Mouse (Mus musculus) right cerebral cortex, postnatal 25 days (tissue): Measurements from ENCODE around the gene Hoxc8.

Source experiments
- DNase-seq: peaks from one replicate; pipeline ENCODE4 v3.0.0; 2022

Hoxc8 gene

DNA sequence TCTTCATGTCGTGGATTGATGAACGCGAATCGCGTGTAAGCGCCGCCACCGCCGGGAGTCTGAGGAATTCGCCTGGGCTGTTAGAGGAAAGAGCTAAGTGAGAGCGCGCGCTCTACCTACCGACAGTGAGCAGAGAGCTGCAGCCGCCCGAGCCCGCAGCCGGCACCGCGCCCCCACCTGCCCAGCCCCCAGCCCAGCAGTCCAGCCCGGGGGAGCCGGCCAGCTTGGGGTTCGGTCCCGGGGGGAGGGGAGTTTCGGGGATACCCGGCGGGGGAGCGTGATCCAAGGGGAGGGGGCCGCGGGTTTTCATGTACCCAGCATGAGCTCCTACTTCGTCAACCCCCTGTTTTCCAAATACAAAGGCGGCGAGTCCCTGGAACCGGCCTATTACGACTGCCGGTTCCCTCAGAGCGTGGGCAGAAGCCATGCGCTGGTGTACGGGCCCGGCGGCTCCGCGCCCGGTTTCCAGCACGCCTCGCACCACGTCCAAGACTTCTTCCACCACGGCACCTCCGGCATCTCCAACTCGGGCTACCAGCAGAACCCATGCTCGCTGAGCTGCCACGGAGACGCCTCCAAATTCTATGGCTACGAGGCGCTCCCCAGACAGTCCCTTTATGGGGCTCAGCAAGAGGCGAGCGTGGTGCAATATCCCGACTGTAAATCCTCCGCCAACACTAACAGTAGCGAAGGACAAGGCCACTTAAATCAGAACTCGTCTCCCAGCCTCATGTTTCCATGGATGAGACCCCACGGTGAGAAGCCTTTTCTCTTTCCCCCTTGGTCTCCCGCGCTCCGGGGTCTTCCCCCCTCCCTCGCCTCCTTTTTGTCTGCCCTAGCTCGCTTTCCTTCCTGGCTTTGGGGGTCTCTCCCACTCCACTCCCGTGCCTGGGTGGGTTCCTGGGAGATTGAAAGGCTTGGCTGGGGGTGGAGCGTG is at the start of gene Hoxc8:
Hoxc8 (plus strand) TSS at position 147 of the 937 bp plus-strand sequence.
- DNase-seq, result no peak

DNA sequence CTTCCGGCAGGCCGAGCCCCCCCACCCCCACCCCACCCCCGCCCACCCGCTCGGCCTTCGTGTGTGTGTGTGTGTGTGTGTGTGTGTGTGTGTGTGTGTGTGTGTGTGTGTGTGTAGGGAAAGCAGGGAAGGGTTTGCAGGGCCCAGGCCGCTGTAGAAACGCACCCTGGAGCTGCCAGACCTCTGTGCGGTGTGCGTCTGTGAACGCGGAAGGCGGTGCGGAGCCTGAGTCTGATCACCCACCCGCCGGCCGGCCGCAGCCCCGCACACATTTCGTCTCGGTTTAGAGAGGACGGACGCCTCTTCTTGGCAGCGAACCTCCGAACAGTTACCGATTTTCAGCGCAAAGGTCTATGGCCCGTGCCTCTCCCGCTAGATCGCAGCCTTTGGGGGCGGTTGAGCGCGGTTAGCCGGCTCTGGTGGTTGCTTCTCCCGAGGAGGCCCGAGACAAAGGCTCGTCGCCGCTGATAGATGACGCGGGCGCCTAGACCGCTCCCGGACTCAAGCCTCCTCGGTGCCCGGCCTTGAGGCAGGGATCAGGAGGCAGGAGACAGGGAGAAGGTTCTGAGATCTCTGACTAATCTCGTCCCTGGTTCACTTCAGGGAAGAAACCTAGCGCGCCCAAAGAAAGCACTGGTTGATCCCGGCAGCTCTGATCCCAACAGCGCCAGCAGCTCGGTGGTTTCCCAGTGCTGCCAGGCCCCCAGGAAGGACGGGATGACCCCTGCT is 47.5 kb upstream of the Hoxc8 start:
- no peak for DNase-seq

GRCm38 (mm10) chr15:102943468-102943813 is 47.0 kb upstream of the Hoxc8 start:
- DNase-seq, result no peak

DNA sequence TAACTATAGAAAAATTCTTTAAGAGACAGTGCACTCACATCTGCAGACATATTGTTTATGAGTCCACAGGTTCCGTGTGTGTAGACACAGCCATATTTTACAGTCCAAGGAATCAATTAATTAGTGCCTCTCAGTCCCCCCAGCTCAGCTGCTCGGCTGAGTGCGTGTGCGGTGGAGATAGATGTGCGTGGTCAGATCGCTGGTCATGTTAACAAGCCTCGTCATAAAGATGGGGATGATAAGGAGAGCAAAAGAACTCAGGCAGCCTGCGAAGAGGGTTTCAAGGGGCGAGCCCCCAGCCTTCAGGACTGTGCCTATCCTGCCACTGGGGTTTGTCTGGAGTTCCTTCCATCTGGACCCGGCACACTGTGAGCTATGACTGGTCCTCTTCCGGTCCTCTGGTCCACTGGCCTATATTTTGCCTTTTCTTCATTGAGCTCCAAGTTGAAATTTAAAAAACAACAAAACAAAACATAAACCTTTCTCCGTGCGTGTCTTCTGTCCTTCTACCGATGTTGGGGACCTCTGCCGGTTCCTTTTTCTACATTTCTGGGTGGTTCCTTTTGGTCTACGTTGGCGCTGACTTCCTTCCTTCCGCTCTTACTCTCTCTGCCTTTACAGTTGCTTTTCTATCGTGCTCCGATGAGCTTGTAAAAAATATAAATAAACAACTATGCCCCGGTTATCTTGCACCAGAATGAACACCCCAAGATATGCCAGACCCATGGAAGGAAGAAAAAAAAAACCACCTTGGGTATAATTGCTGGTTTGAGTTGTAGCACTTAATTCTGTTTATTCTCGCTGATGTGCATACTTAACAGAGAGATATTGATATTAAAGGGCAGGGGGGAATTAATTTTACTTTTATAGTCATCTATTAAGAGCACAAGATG is 45.0 kb upstream of the Hoxc8 start:
- DNase-seq, result no peak

DNA sequence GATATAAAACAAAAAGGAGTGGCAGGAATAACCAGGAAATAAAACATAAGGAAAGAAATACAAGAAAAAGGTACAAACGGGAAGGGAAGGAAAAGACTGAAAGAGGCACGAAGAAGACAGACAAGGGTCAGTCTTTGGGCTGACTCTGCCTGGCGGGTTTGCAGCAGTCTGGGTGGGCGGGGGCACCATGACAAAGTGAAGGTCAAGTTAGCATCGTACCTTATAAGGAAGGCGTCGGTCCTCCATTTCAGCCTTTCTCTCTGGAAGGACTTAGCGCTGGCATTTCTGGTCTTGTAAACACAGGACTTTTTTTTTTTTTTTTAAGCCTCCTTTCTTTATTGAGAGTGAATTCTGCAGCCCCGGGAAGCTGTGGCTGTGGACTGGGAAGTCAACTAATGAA is 43.1 kb upstream of the Hoxc8 start:
- DNase-seq, result no peak

- DNase-seq, result no peak
Measured at GRCm38 (mm10) chr15:102948842-102949241, 41.6 kb upstream of the Hoxc8 start.

- no peak for DNase-seq
Measured at GRCm38 (mm10) chr15:102949696-102950095, 40.7 kb upstream of the Hoxc8 start.

DNA sequence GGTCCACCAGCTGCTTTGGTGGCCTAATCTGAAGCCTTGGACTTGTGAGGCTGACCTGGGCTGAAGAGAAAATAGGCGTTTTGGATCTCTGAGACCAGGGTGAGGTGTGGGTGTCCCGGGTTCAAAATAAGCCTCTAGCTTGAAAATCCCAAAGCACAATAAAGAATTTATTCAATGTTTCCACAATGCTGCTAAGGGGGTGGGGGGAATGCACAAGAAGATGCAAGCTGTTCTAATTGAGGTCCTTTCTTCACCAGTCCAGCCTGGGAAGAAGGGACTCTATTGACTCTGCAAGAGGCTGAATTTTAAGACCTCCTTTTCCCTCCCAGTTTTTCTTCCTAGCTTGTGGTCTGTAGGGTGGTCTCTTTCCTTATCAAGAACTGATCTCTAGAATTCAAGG is 39.5 kb upstream of the Hoxc8 start:
- DNase-seq, result no peak

DNA sequence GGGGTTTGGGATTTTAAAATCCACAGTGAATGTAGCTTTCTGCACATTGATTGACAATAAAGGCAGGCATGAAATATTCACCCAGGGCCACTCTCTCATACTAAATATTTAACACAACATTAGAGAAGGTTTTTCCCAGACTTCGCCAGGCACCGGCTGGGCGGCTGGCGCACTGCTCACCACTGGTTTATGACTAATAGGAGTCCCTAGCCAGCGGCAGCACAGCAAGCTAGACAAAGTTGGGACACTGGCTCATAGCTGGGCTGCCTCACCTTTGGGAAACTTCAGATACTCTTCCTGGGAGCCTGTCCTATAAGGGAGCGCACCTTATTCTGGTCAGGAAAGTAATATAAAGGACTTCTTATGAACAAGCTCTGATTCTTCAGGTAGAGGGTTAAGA is 36.8 kb upstream of the Hoxc8 start:
- DNase-seq, result no peak

GRCm38 (mm10) chr15:102954192-102955006 is 36.0 kb upstream of the Hoxc8 start, which contains the start of gene Hoxc11:
TSS of gene Hoxc11 (plus strand) at chr15:102954427.
- no peak for DNase-seq

- DNase-seq, result no peak
Measured at GRCm38 (mm10) chr15:102955007-102955382, 35.4 kb upstream of the Hoxc8 start.

DNA sequence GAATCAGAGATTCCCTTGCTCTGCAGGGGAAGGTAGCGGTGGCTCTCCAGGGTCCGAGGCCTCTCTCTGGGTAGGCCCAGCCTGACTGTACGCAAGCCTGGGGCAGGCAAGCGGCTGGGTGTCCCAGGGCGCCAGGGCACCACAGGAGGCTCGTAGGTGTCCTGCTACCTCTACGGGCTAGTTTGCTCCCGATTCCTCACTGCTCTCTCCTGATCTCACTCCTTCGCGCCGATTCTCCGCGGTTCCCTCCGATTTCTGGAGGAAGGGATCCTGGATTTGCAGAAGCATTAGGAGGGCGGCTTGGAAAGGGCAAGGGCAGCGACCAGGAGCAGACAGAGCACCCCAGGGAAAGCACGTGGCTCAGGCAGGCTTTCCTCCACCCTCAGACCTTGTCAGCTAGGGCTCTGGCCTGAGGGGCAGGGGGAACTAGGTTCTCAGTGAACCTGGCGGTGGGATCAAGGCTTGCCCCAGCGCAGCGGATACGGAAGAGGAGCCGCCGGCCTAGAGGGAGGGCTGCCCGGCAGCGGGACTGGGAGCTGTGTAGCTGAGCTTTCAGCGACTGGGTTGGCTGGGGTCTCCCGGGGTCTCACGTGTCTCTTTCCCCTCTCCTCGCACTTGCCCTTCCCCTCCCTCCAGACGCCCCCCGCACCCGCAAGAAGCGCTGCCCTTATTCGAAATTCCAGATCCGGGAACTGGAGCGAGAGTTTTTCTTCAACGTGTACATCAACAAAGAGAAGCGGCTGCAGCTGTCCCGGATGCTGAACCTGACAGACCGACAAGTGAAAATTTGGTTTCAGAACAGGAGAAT is 34.4 kb upstream of the Hoxc8 start:
- no peak for DNase-seq

DNA sequence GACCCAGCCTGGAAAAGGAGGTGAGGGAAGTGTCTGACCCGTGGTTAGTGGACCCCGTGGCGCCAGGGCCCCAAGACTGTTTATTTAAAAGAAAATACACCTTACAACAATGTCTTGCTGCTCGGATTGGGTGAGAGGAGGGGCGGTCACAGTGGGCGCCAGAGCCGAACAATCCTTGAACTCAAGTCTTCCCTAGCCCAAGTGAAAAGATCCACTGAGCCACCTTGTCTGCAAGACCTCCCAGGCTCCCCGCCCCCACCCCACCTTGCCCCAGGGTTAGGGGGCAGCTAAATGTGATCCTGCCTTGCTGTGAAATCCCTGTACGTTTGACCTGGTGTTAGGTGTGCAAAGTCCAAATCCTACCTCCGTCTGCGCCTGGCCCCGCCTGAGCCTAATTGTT is 33.5 kb upstream of the Hoxc8 start:
- no peak for DNase-seq

- DNase-seq, result no peak
Measured at GRCm38 (mm10) chr15:102959663-102960191, 30.7 kb upstream of the Hoxc8 start.

DNA sequence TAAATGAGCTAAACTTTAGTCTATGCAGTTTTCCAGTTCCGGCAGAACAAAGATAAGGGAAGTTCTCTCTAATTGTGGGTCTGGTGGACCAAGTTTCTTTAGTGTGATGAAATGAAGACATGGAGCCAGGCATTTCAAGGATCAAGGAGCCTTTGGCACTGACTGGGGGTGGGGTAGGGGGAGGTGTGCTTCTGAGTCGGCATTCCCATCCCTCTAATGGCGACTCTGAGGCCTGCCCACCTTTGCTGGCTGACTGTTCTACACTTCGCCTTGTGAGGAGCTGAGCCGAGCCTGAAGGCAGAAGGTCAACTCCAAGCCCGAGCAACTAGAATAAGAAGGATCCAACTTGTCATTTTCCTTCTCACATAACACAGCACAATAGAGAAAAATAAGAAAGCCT is 28.7 kb upstream of the Hoxc8 start:
- DNase-seq, result no peak

GRCm38 (mm10) chr15:102962492-102962891 is 27.9 kb upstream of the Hoxc8 start:
- no peak for DNase-seq

DNA sequence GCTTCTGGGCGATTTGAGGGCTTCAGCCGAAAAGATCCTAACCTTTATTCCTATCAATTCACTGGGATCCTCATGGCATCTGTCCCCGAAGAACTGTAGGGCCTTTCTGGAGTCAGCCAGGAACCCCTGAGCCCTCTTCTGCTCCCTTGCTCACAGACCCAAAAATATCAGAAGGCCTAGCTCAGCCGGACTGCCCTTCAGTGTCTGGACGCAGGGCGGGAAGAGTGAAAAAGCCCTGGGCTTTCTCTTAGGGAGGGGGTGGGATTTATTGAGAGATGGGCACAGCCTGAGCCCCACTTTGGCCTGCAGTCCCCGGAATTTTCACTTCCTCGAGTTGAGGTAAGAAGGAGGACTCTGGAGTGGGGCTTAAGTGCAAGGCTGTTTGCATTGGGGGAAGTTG is 27.1 kb upstream of the Hoxc8 start:
- DNase-seq, result no peak

DNA sequence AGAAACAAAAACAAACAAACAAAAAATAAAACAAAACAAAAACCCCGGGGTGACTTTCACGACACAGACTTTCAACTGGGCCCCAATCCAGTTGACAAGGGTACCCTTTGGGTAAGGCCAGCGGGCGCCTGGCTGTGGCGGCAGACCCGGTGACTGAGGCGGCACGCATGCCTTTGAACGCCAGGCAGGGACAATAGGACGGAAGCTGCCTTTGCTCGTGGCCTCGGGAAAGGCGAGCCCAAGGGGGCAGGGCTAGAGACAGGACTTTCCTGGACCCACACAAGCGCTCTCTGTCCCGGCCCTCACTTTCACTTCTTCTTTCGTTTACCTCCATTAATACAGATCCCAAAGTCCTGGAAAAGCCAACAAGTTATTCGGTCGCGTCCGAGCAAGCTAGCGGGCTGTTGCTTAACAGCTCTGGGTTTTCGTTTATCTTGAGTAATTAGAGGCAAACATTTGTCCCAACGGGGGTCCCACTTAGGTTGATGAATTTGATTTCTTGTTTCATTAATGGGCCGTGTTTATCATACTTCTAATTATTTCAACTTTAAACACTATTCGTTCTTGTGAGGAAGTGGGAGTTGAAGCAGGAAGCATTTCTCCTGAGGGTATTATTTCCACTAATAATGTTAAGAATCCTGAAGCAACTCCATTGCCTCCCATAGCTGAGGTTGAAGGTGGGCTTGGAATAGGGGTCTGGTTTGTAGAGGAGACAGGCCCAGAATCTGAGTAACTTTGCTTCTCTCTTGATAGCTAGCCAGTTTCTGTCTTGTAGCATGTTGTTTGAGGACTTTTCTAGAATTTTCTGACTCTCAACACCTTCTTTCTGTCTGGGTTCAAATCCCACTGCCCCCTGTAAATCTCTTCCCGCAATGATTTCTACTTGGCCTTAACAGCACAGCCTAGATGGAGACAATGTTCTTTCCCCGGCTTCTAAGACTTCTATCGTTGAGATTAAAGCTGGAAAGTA is 26.5 kb upstream of the Hoxc8 start:
- DNase-seq, result no peak

DNA sequence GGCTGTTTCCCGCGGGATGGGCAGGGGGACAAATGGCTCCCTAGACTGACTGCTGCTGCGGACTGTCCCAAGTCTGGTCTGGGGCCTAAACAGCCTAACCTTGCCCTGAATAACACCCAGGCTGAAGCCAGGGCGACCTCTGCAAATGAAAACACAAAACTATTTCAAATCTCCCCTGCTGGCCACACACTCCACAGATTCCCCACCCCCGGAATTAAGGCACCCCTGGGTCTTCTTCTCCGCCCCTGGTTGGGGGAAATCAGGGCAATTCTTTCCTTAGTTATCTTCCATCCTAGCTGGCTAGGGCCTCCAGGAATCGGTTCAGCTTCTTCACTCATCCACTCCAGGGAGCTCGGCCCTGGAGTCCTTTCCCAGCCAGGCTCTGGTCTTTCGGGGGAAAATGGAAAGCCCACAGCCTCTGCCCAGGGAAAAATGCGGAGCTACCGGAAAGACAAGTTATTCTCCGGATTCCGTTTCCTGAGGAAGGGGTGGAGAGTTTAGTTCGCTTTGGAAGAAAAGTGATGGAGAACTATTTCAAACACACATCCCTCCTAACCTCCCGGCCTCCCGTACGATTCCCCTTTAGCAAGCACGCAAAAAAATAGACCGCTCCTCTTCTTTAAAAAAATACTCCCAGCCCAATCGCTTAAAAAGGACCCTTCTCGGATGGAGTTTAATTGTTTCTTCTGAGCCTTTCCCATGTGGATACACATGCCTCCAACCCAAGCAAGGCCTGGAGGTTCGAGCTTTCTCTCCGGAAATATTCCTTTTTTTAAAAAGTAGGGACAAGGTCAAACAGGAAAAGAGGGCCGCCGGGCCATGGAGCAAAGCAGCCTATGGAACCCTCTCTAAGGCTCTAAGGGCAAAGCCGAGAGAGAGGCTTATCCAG is 25.2 kb upstream of the Hoxc8 start:
- DNase-seq, result no peak
